Mouse (Mus musculus) limb, embryonic 13.5 days (tissue): ENCODE measurements around the gene Tnfrsf13c. TPM values are rescaled to one million over a fixed set of nuclear protein-coding genes. Genes with fewer than 3 reads are reported as not detected.

Experiments used
- ATAC-seq: fragments of 200-750 bp; cut with Nextera tagmentation; 2 replicates; pipeline ENCODE4 v1.8.0; 2017; ENCODE audit warnings: low read depth, moderate number of reproducible peaks, moderate TSS enrichment; ENCODE audit not compliant: low FRiP score
- H3K27ac ChIP-seq: fragments of 300-500 bp; sonication (generic); 2 replicates; pipeline ENCODE4 v1.5.1; 2015; ENCODE audit warnings: inconsistent platforms, mild to moderate bottlenecking, moderate library complexity
- H3K27me3 ChIP-seq: fragments of 300-500 bp; sonication (generic); 2 replicates; pipeline ENCODE4 v1.6.1; 2015; ENCODE audit warnings: mild to moderate bottlenecking, inconsistent platforms
- H3K36me3 ChIP-seq: fragments of 300-500 bp; sonication (generic); 2 replicates; pipeline ENCODE4 v1.6.1; 2015; ENCODE audit warnings: inconsistent platforms, mild to moderate bottlenecking, moderate library complexity
- H3K4me1 ChIP-seq: fragments of 300-500 bp; sonication (generic); 2 replicates; pipeline ENCODE4 v1.6.1; 2015; ENCODE audit warnings: inconsistent platforms
- H3K4me2 ChIP-seq: fragments of 300-500 bp; sonication (generic); replicated peaks from 2 replicates; pipeline ENCODE4 v1.6.1; 2015; ENCODE audit warnings: inconsistent platforms, mild to moderate bottlenecking, moderate library complexity
- H3K4me3 ChIP-seq: fragments of 300-500 bp; sonication (generic); 2 replicates; pipeline ENCODE4 v1.5.1; 2015; ENCODE audit warnings: moderate library complexity, mild to moderate bottlenecking, inconsistent platforms
- H3K9ac ChIP-seq: fragments of 300-500 bp; sonication (generic); 2 replicates; pipeline ENCODE4 v1.6.1; 2015; ENCODE audit warnings: mild to moderate bottlenecking, inconsistent platforms
- H3K9me3 ChIP-seq: fragments of 300-500 bp; sonication (generic); 2 replicates; pipeline ENCODE4 v1.6.1; 2016; ENCODE audit warnings: inconsistent platforms
- WGBS: fragments of 180-500 bp; shearing (Covaris S2); methylation state at CpG from one replicate; pipeline ENCODE4 v1.1.7; 2015; 5-methylcytosine and 5-hydroxymethylcytosine counted together
- polyA plus RNA-seq: library from polyadenylated mRNA; unstranded; fragments of >200 nt; fragmentation: Nextera tagmentation; extraction: Ambion mirVana; gene quantifications from 2 replicates; pipeline ENCODE4 v1.2.1, GENCODE M21; 2015

Tnfrsf13c gene
- polyA plus RNA-seq, 1 experiment from 2014 or later = 0.15 TPM

DNA sequence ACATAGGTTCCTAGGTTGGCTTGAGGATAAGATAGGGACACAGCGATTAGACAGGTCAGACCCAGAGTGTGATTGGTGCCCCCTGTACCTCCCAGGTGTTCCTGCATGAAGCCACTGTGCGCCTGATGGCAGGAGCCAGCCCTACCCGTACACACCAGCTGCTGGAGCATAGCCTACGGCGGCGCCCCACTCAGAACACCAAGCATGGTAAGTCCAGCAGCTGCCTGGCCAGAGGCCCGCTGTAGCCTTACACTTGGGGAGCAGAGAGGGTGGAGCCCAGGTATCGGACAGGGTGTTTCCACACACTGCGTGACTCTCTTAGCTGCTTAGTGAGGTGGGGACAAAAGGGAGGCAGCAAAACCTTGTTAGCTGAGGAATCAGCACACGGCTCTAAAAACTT, 21.1 kb downstream of the Tnfrsf13c start:
- peaks cover 46% of the 10 kb centered on the region for H3K27me3 ChIP-seq

DNA sequence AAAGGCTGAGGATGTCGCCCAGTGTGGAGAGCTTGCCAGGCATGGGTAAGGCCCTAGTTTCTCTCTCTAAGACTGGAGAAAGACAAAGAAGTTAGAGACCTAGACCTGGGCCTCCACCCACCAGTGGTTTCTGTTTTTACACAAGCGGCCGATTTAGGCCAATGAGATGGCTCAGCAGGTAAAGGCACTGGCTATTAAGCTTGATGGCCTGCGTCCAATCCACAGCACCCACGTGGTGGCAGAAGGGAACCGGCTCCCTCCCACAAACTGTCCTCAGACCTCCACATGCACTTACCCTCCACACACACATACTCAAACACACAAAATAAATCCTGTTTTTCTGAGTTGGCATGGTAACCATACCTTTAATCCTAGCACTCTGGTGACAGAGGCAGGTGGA, 22.1 kb downstream of the Tnfrsf13c start:
- no peak for ATAC-seq
- H3K4me1 ChIP-seq = peaks cover 12% of the 10 kb centered on the region
- H3K4me3 ChIP-seq = no peak overlapping the region
- no peak overlapping the region for H3K4me2 ChIP-seq
- no peak overlapping the region for H3K9ac ChIP-seq
- H3K9me3 ChIP-seq = no peaks in the 10 kb centered on the region
- no peak overlapping the region for H3K27ac ChIP-seq
- H3K27me3 ChIP-seq = peaks cover 36% of the 10 kb centered on the region
- 94% methylated on average over 6 of the region's 6 CpGs for WGBS
- H3K36me3 ChIP-seq = peaks cover 94% of the 10 kb centered on the region

More for the DNA sequence above, 21.1 kb downstream of the Tnfrsf13c start:
- Histone ChIP-seq H3K9me3 (no peaks in the 10 kb centered on the region), H3K9ac (no peak overlapping the region), H3K4me2 (no peak overlapping the region), H3K4me1 (peaks cover 18% of the 10 kb centered on the region), H3K27ac (no peak overlapping the region), H3K4me3 (no peak overlapping the region), H3K36me3 (peaks cover 84% of the 10 kb centered on the region)
- ATAC-seq = no peak
- WGBS = 92% methylated on average over 10 of the region's 10 CpGs

DNA sequence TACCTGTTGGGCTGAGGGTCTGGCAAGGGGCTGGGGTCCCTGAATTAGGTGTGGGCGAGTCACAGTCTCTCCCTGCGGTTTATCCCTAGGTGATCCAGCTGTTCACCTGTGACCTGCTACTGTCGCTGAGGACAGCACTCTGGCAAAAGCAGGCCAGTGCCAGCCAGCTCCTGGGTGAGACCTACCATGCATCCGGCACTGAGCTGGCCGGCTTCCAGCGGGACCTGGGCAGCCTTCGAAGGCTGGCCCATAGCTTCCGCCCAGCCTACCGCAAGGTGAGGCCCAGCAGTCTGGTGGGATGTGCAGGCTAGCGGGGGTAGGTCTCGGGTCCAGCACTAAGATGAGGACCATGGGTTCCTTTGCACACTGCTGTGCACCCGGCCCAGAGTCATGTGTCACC, 24.6 kb downstream of the Tnfrsf13c start:
- H3K4me3 ChIP-seq = no peak overlapping the region
- WGBS = 89% methylated on average over 12 of the region's 12 CpGs
- no peak overlapping the region for H3K4me2 ChIP-seq
- H3K27ac ChIP-seq = no peak overlapping the region
- ATAC-seq = 0 out of 2 replicates have a peak, but pooled peaks have one; percentile 11
- H3K9ac ChIP-seq = no peak overlapping the region
- no peaks in the 10 kb centered on the region for H3K9me3 ChIP-seq
- H3K36me3 ChIP-seq = peaks cover 98% of the 10 kb centered on the region
- H3K27me3 ChIP-seq = peaks cover 10% of the 10 kb centered on the region
- H3K4me1 ChIP-seq = no peaks in the 10 kb centered on the region

DNA sequence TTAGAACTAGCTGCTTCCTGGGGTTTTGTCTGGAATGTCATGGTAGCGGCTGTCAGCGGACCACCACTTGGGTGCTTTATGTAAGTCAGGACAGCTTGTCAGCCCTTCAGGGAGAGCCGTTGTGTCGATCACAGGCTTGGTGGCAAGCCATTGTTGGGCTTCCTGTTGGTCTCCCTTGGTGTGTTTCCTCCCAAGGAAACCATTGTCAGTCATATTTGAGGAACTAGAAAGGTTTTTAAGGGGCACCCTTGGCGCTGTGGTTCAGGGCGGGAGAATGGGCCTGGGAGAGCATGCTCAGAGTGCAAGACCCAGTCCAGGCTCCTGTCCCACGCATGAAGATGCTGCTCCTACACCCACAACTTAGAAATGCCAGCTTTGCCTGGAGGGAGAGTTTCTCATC, 25.8 kb downstream of the Tnfrsf13c start:
- Histone ChIP-seq H3K9ac (no peak overlapping the region), H3K27ac (no peak overlapping the region), H3K9me3 (no peaks in the 10 kb centered on the region), H3K4me2 (no peak overlapping the region), H3K4me1 (no peaks in the 10 kb centered on the region), H3K4me3 (no peak overlapping the region), H3K36me3 (peaks cover 98% of the 10 kb centered on the region), H3K27me3 (no peaks in the 10 kb centered on the region)
- WGBS = 92% methylated on average over 7 of the region's 7 CpGs
- ATAC-seq = no peak

DNA sequence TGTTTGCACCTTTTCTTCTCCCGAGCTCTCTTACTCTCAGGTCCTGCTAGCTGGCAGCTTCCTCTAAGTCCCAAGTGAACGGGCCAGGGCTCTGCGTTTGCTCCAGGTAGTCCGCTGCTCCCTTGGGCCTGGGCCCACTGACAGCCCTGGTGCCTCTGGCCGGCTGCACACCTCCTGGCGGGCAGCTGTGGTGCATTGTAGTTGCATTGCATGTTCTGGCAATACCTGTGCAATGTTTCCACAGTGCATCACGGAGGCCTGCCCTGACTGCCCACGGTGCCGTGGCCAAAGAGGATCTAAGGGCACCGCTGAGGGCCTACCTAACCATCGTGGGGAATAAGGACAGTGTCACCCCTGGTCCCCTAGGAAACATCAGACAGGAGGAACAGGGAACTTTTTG, 26.2 kb downstream of the Tnfrsf13c start:
- Histone ChIP-seq H3K27ac (no peak overlapping the region), H3K27me3 (no peaks in the 10 kb centered on the region), H3K4me2 (no peak overlapping the region), H3K9me3 (no peaks in the 10 kb centered on the region), H3K4me3 (no peak overlapping the region), H3K4me1 (no peaks in the 10 kb centered on the region), H3K36me3 (peaks cover 98% of the 10 kb centered on the region), H3K9ac (no peak overlapping the region)
- ATAC-seq = no peak
- WGBS = 93% methylated on average over 11 of the region's 11 CpGs

DNA sequence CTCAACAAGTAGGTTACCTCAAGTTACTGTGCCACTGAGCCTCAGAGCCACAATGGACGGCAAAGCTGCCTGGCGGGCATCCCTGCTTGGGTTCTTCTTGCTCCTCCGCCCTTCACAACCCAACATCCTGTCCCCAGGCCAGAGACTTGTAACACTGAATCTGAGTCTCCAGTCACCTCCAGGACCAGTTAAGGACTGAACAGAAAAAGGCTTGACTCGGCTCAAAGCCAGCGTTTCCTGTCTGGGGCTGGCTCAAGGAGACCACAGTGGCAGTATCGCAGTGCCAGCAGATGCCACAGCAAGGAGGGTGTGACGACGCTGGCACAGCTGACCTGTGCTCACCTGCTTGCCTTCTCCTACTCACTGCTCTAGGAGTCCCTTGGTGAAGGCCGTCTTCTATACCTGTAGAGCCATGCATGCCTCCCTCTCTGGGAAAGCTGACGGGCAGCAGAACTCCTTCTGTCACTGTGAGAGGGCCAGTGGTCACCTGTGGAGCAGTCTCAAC, 26.9 kb downstream of the Tnfrsf13c start:
- WGBS = 94% methylated on average over 10 of the region's 10 CpGs
- H3K9me3 ChIP-seq = no peaks in the 10 kb centered on the region
- H3K4me1 ChIP-seq = no peaks in the 10 kb centered on the region
- no peak overlapping the region for H3K4me2 ChIP-seq
- no peak for ATAC-seq
- no peaks in the 10 kb centered on the region for H3K27me3 ChIP-seq
- H3K36me3 ChIP-seq = peaks cover 98% of the 10 kb centered on the region
- H3K4me3 ChIP-seq = no peak overlapping the region
- no peak overlapping the region for H3K9ac ChIP-seq
- H3K27ac ChIP-seq = no peak overlapping the region

DNA sequence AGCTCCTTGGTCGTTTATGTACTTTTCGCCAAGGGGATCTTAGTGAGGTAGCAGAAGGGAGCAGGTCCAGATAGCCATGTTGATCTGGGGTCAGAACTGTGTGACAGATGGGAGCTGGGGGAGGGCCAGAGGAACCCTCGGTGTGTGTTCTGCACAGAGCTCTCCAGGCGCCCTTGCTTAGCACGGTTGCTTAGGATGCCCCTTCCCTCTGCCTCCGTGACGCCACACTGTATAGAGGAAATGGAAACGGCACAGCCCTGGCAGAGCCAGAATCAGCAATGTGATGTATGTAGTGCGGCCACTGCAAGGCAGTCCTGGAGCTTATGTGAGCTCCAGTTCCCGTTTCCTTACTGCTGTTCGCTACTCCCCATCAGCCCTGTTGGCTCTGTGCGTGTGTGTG, 27.9 kb downstream of the Tnfrsf13c start:
- Histone ChIP-seq H3K4me2 (no peak overlapping the region), H3K9me3 (no peaks in the 10 kb centered on the region), H3K36me3 (peaks cover 98% of the 10 kb centered on the region), H3K9ac (no peak overlapping the region), H3K27ac (no peak overlapping the region), H3K27me3 (no peaks in the 10 kb centered on the region), H3K4me3 (no peak overlapping the region), H3K4me1 (no peaks in the 10 kb centered on the region)
- ATAC-seq = no peak
- 88% methylated on average over 12 of the region's 12 CpGs for WGBS

DNA sequence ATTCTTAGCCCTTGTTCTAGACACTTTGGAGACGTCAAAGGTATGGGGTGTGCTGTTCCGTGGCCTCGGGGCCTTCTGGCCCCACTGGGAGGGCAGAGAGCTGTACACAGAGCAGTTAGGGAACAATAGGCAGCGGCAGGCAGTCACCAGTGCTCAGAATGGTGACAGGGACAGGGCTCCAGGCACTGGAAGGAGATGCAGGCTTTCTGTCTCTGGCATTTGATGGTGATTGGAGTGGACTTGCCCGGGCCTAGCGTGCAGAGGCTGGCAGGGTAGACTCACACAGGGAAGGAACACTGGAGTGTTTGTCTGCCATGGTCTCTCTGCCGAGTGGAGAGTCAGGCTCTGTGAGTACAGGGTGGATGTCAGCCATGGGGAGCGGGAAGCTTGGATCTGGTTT, 31.6 kb downstream of the Tnfrsf13c start:
- no peak for ATAC-seq
- peaks cover 99% of the 10 kb centered on the region for H3K36me3 ChIP-seq
- WGBS = 89% methylated on average over 8 of the region's 8 CpGs

DNA sequence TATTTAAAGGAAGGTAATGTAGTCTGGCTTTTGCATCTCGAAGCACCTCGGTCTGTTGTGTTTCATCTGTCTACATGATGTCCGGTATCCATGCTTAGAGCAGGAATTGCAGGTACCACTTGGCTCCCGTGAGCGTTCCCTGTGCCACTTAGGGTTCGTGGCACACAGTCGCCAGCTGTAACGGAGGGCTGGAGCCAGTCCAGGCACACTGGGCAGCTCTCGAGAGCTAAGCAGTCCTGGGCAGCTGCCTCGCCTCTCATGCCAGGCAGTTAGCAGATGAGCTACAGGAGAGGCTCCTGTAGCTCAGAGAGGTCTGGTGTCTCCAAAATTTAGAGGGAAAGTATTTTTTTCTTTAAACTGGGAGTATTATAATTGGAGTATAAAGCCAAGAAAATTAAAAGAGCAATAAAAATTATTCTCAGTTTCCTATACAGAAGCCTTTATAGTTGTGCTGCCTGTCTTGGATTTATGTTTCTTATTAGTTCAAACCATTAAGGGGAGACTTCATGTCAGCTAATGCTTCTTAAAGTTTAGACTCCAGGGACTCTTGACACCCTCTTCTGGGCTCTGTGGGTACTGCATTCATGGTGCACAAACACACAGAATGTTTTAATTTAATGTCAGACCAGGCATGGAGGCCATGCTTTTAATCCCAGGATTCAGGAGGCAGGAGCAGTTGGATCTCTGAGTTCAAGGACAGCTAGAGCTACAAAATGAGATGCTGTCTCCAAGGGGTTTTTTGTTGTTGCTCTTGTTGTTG, 35.5 kb downstream of the Tnfrsf13c start:
- no peaks in the 10 kb centered on the region for H3K27me3 ChIP-seq
- 94% methylated on average over 10 of the region's 10 CpGs for WGBS
- no peak overlapping the region for H3K9ac ChIP-seq
- H3K4me2 ChIP-seq = no peak overlapping the region
- H3K36me3 ChIP-seq = peaks cover 99% of the 10 kb centered on the region
- no peak for ATAC-seq
- no peaks in the 10 kb centered on the region for H3K4me1 ChIP-seq
- H3K4me3 ChIP-seq = no peak overlapping the region
- no peak overlapping the region for H3K27ac ChIP-seq
- 0 out of 2 replicates have a peak, but pooled peaks cover 4% of the 10 kb centered on the region for H3K9me3 ChIP-seq

More for the DNA sequence above, 31.6 kb downstream of the Tnfrsf13c start:
- H3K9ac ChIP-seq = no peak overlapping the region
- no peak overlapping the region for H3K4me3 ChIP-seq
- H3K4me2 ChIP-seq = no peak overlapping the region
- H3K27ac ChIP-seq = no peak overlapping the region
- no peaks in the 10 kb centered on the region for H3K27me3 ChIP-seq
- no peaks in the 10 kb centered on the region for H3K4me1 ChIP-seq
- H3K9me3 ChIP-seq = no peaks in the 10 kb centered on the region

DNA sequence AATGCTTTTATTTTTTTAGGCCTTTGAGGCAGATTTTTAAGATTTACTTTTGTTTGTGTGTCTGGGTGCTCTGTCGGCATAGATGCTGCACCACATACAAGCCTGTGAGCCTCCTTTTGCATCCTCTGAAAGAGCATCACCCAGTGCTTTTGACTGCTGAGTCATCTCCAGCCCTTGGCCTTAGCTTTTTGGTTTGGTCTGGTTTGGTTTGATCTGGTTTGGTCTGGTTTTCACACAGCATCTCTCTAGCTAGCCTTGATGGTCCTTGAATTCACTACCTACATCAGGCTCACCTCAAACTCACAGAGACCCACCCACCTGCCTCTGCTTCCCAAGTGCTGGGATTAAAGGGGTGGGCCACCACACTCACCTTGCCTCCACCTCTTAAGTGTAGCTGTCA, 36.2 kb downstream of the Tnfrsf13c start:
- WGBS = 92% methylated on average over 1 of the region's 1 CpGs
- Histone ChIP-seq H3K9me3 (0 out of 2 replicates have a peak, but pooled peaks cover 4% of the 10 kb centered on the region), H3K4me3 (no peak overlapping the region), H3K36me3 (peaks cover 99% of the 10 kb centered on the region), H3K4me1 (no peaks in the 10 kb centered on the region), H3K9ac (no peak overlapping the region), H3K4me2 (no peak overlapping the region), H3K27ac (no peak overlapping the region), H3K27me3 (no peaks in the 10 kb centered on the region)
- no peak for ATAC-seq

DNA sequence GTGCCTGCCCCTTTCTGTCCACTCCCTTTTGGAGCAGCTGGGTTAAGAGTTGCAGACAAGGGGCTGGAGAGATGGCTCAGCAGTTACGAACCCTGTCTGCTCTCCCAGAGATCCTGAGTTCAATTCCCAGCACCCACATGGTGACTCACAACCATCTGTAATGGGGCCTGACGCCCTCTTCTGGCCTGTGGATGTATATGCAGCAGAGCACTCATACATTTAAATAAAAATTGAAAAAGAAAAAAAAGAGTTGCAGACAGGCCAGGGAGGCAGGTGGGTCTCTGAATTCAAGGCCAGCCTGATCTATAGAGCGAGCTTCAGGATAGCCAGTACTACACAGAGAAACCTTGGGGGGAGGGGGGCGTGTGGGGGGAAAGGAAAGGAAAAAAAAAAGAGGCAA, 36.8 kb downstream of the Tnfrsf13c start:
- Histone ChIP-seq H3K9ac (no peak overlapping the region), H3K4me1 (no peaks in the 10 kb centered on the region), H3K9me3 (peaks cover 5% of the 10 kb centered on the region; the same call in 1 of the 2 replicates), H3K27me3 (no peaks in the 10 kb centered on the region), H3K36me3 (peaks cover 99% of the 10 kb centered on the region), H3K4me2 (no peak overlapping the region), H3K4me3 (no peak overlapping the region), H3K27ac (no peak overlapping the region)
- ATAC-seq = no peak
- 85% methylated on average over 4 of the region's 4 CpGs for WGBS

DNA sequence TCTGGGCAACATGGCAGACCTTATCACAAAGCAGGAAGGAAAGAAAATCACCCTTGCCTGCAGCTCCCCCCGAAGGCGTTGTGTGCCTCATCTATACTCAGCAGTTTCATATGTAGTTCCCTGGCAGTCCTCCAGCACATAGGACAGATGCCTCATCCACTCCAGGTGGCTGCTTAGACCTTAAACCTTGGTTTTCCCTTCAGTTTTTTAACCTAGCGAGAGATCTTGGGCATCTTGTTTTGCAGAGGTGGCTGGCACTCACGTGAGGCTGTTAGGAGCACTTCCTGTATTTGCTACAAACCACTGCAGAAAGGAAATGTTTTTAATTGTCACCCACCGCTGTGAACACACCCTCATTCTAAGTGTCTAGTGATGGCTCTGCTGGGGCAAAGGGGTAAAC, 37.2 kb downstream of the Tnfrsf13c start:
- 85% methylated on average over 5 of the region's 5 CpGs for WGBS
- no peaks in the 10 kb centered on the region for H3K4me1 ChIP-seq
- H3K27ac ChIP-seq = no peak overlapping the region
- H3K36me3 ChIP-seq = peaks cover 99% of the 10 kb centered on the region
- H3K9ac ChIP-seq = no peak overlapping the region
- peaks cover 10% of the 10 kb centered on the region for H3K9me3 ChIP-seq
- ATAC-seq = no peak
- H3K4me3 ChIP-seq = no peak overlapping the region
- no peak overlapping the region for H3K4me2 ChIP-seq
- H3K27me3 ChIP-seq = no peaks in the 10 kb centered on the region

DNA sequence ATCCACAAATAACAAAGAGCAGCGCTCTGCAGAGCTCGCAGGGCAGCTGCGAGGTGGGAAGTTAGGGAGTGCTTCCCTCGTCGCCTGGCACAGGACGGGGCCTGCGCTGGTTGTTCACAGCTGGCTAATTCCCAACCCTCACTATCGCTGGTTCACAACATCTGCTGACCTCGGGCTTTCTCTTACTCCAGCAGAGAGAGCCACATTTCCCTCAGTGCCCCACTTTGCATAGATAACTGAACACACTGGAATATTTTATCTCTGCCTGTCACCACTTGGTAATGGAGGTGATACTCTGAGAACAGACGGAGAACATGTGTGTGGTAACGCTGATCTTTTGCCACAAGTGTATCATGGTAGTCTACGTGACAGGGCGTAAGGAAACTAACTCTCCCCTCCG, 38.0 kb downstream of the Tnfrsf13c start:
- no peaks in the 10 kb centered on the region for H3K4me1 ChIP-seq
- peaks cover 13% of the 10 kb centered on the region for H3K9me3 ChIP-seq
- H3K9ac ChIP-seq = no peak overlapping the region
- no peak for ATAC-seq
- H3K4me3 ChIP-seq = no peak overlapping the region
- H3K27ac ChIP-seq = no peak overlapping the region
- WGBS = 86% methylated on average over 14 of the region's 14 CpGs
- peaks cover 99% of the 10 kb centered on the region for H3K36me3 ChIP-seq
- no peak overlapping the region for H3K4me2 ChIP-seq
- H3K27me3 ChIP-seq = no peaks in the 10 kb centered on the region
